Mouse (Mus musculus) MEL (cell line): ENCODE measurements around the gene Taldo1.
"Not testable (repeated sequence)": the region's sequence is repeated elsewhere in the genome, so short reads cannot be mapped to it uniquely, and the experiment has no call there.

Source experiments
- CHD2 ChIP-seq: IDR thresholded peaks from 2 replicates; pipeline ENCODE4 v1.6.1; 2011; ENCODE audit warnings: low read length, improper control_type of control experiment
- CTCF ChIP-seq, 3 experiments: IDR thresholded peaks in 2 of 3; conservative IDR thresholded peaks in 1 of 3; 2 replicates each; pipeline ENCODE4 v1.5.1; 2011 to 2012; ENCODE audit warnings: low read length in 3 of 3, low read depth in 2 of 3, mild to moderate bottlenecking in 2 of 3, improper control_type of control experiment in 1 of 3, inconsistent platforms in 1 of 3, mixed read lengths in 1 of 3, moderate library complexity in 1 of 3; ENCODE audit not compliant: control insufficient read depth in 1 of 3, insufficient read depth in 1 of 3, poor library complexity in 1 of 3, severe bottlenecking in 1 of 3
- EP300 ChIP-seq, 2 experiments: IDR thresholded peaks; 2 replicates each; pipeline ENCODE4 v1.6.1; 2011; ENCODE audit warnings: improper control_type of control experiment in 2 of 2, low read length in 2 of 2, low read depth in 1 of 2, mild to moderate bottlenecking in 1 of 2
- HCFC1 ChIP-seq: IDR thresholded peaks from 2 replicates; pipeline ENCODE4 v1.6.1; 2012; ENCODE audit warnings: low read depth, mild to moderate bottlenecking, inconsistent platforms, low read length, improper control_type of control experiment, moderate library complexity
- MAX ChIP-seq: IDR thresholded peaks from 2 replicates; pipeline ENCODE4 v1.6.1; 2011; ENCODE audit warnings: low read length, improper control_type of control experiment
- NELFE ChIP-seq: IDR thresholded peaks from 2 replicates; pipeline ENCODE4 v1.6.1; 2011; ENCODE audit warnings: low read depth, low read length, improper control_type of control experiment
- POLR2A ChIP-seq, 2 experiments: IDR thresholded peaks; 2 replicates each; pipeline ENCODE4 v1.6.1; 2011 to 2012; ENCODE audit warnings: low read length in 2 of 2, mild to moderate bottlenecking in 2 of 2, control low read depth in 1 of 2, improper control_type of control experiment in 1 of 2, low read depth in 1 of 2, moderate library complexity in 1 of 2; ENCODE audit not compliant: control insufficient read depth in 1 of 2, insufficient read depth in 1 of 2, poor library complexity in 1 of 2
- POLR2AphosphoS2 ChIP-seq: IDR thresholded peaks from 2 replicates; pipeline ENCODE4 v1.6.1; 2011; ENCODE audit warnings: low read length, improper control_type of control experiment
- TAL1 ChIP-seq: IDR thresholded peaks from 2 replicates; pipeline ENCODE4 v1.6.1; 2012; ENCODE audit warnings: mild to moderate bottlenecking, inconsistent platforms, low read length, moderate library complexity, mixed read lengths
- TCF12 ChIP-seq: IDR thresholded peaks from 2 replicates; pipeline ENCODE4 v1.6.1; 2014; ENCODE audit warnings: low read depth, mild to moderate bottlenecking, inconsistent platforms, low read length, improper control_type of control experiment, moderate library complexity
- UBTF ChIP-seq: IDR thresholded peaks from 2 replicates; pipeline ENCODE4 v1.6.1; 2012; ENCODE audit warnings: low read depth, mild to moderate bottlenecking, inconsistent platforms, low read length, improper control_type of control experiment, moderate library complexity, borderline replicate concordance; ENCODE audit not compliant: insufficient read depth
- USF1 ChIP-seq: IDR thresholded peaks from 2 replicates; pipeline ENCODE4 v1.6.1; 2014; ENCODE audit warnings: low read depth, mild to moderate bottlenecking, inconsistent platforms, low read length, improper control_type of control experiment, moderate library complexity
- ZNF384 ChIP-seq: IDR thresholded peaks from 2 replicates; pipeline ENCODE4 v1.6.1; 2012; ENCODE audit warnings: low read depth, mild to moderate bottlenecking, inconsistent platforms, low read length, improper control_type of control experiment

GRCm38 (mm10) chr7:141407670-141408069 is 15.7 kb downstream of the Taldo1 start:
- TF ChIP-seq TCF12; POLR2A (IDR thresholded peaks at IDR 0.05; ENCODE audit: control insufficient read depth in 1 of 2, insufficient read depth in 1 of 2, low read depth in 1 of 2, low read length in 2 of 2, poor library complexity in 1 of 2); CTCF (IDR thresholded peaks at IDR 0.05 in 2 of 3, conservative IDR thresholded peaks at IDR 0.05 in 1 of 3; ENCODE audit: control insufficient read depth in 1 of 3, insufficient read depth in 1 of 3, low read depth in 2 of 3, low read length in 3 of 3, poor library complexity in 1 of 3, severe bottlenecking in 1 of 3); USF1; POLR2AphosphoS2; UBTF; NELFE; TAL1; ZNF384; EP300 (IDR thresholded peaks at IDR 0.05; ENCODE audit: low read depth in 1 of 2, low read length in 2 of 2); HCFC1; MAX; CHD2: not testable (repeated sequence)
